Mouse (Mus musculus): ENCODE data around the gene Ly6g6d.

Gene Ly6g6d

GRCm38 (mm10) chr17:35097164-35097655, 19.3 kb upstream of the Ly6g6d start:
- DNase-seq, result peak; percentile 33

GRCm38 (mm10) chr17:35096597-35096996, 18.7 kb upstream of the Ly6g6d start:
- DNase-seq, result no peak

- DNase-seq, result no peak
Measured at GRCm38 (mm10) chr17:35094475-35095365, 16.9 kb upstream of the Ly6g6d start.

- DNase-seq, result no peak
Measured at GRCm38 (mm10) chr17:35092403-35093198, 14.7 kb upstream of the Ly6g6d start.

GRCm38 (mm10) chr17:35090166-35090932, 12.5 kb upstream of the Ly6g6d start:
- no peak for DNase-seq

- DNase-seq, result peak; percentile 95
Measured at GRCm38 (mm10) chr17:35088825-35089644, 11.2 kb upstream of the Ly6g6d start, which contains the start of gene Abhd16a. Gene Abhd16a, plus strand, starts transcription at chr17:35089263.

- no peak for DNase-seq
Measured at GRCm38 (mm10) chr17:35088151-35088550, 10.3 kb upstream of the Ly6g6d start.

GRCm38 (mm10) chr17:35085208-35085865, 7.5 kb upstream of the Ly6g6d start, which contains the start of gene Ly6g6f:
Gene Ly6g6f, minus strand, starts transcription at chr17:35085610.
- no peak for DNase-seq

- DNase-seq, result no peak
Measured at GRCm38 (mm10) chr17:35083929-35084497, 6.1 kb upstream of the Ly6g6d start.

- DNase-seq, result no peak
Measured at GRCm38 (mm10) chr17:35082841-35083576, 5.1 kb upstream of the Ly6g6d start.

GRCm38 (mm10) chr17:35080710-35081109, 2.8 kb upstream of the Ly6g6d start:
- no peak for DNase-seq

GRCm38 (mm10) chr17:35080248-35080647, 2.4 kb upstream of the Ly6g6d start:
- no peak for DNase-seq

GRCm38 (mm10) chr17:35079778-35080177, 1.9 kb upstream of the Ly6g6d start:
- DNase-seq, result no peak

- DNase-seq, result no peak
Measured at GRCm38 (mm10) chr17:35077285-35077684, 580 bp downstream of the Ly6g6d start.

GRCm38 (mm10) chr17:35076507-35077176, 1.2 kb downstream of the Ly6g6d start, which contains the start of gene Ly6g6e:
Gene Ly6g6e, plus strand, starts transcription at chr17:35076902.
- DNase-seq, result no peak

- peak; percentile 61 for DNase-seq
Measured at GRCm38 (mm10) chr17:35074097-35074496, 3.8 kb downstream of the Ly6g6d start.

- no peak for DNase-seq
Measured at GRCm38 (mm10) chr17:35071454-35071853, 6.4 kb downstream of the Ly6g6d start.

GRCm38 (mm10) chr17:35070556-35071229, 7.2 kb downstream of the Ly6g6d start:
- DNase-seq, result peak; percentile 80

Measured in thymus, postnatal 14 days (tissue).